Mouse (Mus musculus): ENCODE measurements at regions not wholly inside any gene's neighbourhood (a gene's known extent, or its start where the extent isn't known, plus 50 kb on each side); places are given as distances from the start of the nearest gene placed in this dataset.

DNA sequence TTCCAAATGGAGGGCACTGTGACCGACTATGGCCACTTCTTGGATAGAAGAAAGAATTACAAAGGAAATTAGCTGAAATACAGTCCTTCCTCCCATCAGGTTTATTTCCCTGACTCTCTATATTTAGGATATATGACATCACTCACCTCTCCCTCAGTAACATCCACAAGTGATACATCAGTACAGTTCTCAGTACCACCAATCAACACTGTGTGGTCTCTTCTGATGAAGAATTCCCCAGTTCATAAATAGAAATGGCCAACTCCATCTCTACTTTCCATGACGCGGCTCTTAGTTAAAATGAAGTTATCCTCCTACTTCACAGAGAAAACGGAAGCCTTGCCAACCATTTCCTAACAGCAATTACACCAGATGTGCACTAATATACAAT, 208.3 kb upstream of the Dio2 start:
- no peak for DNase-seq

DNA sequence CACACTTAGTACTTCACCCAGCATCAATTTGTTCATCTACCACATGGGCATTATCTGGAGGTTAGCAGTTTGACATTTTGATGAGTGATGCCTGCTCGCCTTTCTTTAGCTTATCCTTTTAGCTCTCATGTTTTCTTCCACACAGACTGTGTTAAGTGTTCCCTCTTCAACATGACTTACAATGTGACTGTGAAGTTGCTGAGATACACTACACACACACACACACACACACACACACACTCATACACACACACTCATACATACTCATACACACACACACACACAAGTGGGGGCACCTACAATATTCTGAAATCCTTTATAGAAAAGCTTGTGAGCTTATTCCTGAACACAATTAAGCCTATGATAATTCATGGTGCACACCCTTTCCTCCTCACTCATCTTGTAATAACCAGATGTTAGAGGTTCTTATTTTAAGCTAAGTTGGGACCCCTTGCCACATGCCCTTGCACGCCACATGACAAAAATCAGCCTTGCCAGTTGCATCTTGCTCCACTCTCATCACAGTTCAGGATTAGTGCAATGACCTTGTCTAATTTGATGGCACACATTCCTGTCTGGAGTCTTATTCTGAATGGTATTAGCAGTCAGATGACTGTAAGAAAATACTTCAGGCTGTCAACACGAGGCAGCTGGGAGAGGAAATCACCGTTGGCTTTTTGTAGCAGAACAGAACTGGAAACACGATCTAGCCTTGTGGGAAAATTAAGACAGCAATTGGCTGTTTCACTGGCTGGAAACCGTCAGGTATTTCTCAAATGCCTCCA, 207.7 kb upstream of the Dio2 start:
- no peak for DNase-seq

DNA sequence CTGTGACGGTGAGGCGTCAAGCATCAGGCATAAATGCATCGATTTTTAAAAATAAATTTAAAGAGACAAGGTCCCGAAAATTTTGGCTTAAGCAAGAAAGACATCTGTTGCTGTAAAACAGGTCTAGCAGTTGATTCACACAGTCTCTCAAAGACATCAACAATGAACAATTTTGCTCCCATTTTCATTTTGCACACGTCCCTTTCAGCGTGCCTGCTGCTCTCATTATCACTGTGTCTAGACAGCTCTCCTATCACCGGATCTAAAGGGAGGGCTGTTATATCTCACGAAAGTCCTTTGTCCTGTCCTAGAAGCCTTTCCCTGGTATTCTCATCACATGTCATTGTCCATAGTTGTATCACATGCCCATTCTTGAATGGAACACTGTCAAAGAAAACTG, 194.4 kb upstream of the Dio2 start:
- no peak for DNase-seq

DNA sequence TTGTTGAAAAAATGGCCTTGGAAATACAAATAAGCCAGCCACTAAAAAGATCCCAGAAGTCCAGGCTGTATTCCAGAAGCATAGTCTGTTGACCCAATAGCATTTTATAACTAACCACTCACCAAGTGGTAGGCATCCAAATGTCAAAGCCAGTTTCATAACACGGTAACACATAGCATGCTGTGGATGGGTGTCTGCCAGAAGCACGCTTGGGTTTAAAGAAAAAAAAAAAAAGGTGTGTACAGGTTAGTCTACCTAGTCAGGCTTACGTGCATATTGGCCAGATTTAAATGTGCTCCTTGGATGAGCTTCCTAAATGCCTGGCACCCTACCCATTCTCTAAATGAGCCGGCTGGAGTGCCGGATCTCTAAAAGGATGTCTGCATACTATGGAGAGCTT, 194.0 kb upstream of the Dio2 start:
- DNase-seq: peak; percentile 71 to 84

DNA sequence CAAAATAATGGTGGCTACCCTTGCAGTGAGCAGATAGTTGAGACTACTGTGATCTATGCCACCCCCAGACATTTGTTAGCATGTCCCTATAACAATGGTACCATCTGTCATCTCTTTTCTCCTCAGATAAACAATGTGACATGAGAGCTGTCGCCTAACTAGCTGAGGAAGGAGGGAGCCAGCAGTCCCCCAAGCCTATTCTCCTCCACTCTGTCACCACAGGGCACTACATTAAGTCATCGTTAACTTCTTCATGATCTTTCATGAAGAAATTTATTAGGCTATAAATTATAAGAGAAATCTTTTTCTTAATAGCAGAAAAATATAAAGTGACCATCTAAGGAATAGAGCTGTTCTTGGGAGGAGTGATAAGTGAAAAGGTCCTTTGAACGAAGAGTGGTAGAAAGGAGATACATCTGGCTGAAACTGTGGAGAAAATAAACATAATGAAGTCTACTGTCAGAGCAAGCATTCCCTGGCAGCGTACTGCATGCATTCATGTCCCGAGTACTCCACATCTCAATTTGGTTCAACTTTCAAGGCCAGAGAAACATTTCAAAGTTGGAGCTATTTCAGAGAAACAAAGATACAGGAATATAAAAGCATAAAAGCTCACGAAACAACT, 192.0 kb upstream of the Dio2 start:
- no peak for DNase-seq

DNA sequence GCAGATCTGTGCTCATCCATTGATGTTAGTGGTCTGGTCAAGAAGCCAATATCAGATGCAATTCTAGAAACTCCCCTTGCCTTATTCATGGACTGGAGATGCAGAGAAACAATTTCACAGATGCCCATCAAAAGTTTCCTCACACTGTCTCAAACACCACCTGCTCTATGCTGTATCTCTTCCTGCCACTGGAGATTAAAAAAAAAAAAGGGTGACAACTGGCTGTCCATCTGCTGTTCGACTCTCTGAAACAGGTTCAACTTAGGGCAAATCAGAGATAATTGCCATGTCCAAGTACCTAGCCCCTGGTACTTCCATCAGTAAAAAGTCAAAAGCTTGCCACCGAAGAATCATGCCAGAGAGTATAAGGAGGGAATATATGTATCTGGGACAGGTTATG, 185.4 kb upstream of the Dio2 start:
- DNase-seq: no peak

DNA sequence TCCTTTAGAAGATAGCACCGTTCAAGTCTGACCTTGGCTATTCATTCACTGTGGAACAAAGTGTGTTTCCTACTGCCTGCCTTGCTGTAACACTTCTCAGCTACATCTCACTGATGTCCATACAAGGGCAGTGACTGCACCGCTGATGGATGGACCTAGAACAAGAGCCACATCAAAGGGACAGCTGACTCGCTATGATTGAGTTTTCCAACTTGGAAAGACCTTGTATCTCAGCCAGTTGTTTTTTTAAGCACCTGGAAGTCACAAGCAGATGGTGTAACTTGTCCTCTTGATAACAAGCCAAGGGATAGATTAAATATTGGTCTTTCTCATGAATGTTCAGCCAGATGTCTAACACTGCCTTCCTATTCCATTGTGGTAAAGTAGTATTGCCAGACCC, 184.9 kb upstream of the Dio2 start:
- no peak for DNase-seq

DNA sequence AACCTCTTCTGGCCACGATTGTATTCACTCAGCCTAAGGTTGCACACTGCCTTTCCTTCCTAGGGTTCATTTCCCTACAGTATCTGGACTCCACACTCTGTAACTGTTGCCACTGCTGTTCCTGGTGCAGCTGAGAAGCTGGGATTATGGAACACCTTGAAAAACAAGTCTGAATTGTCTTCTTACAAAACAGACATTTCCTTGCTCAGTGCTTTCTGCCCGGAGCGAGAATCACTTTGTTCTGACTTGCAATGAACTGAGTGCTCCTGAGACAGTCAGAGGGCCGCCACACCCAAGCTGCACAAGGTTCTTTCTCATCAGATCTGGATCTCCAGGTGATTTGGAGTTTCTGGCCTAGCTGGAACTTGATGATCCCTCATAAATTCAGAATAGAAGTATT, 183.0 kb upstream of the Dio2 start:
- no peak for DNase-seq

DNA sequence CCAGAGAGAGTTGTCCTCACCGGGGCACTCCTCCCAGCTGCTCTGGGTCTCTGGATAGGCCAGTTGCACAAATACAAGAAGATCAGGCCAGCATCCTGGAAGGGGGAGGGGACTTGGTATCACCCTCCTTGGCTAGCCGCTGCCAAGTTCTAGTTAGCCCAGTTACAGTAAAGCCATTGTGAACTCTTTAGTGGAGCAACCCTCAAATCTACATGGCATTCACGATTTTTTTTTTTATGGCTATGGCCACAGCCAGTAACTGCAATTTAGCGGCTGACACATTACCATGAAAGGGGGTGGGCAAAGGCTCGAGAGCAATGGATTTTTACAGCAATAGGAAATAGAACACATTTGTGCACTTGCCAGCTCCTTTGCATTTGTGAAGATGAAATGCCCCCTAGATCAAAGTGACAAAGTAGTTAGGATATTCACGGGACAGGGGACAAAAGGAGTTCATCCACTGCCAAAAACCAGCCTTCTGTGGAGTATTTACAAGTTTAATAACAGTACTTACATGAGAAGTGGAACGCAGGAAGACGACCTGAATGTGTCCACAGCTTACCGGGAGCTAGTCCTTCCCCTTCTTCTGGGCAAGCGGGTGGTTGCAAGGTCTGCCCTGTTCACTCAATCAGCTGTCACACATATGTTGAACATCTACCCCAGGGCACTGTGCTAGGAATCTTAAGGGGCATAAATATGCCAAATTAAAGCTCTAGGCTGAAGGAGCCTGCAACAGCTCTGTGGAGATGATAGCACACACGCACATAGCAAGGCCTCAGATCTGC, 177.9 kb upstream of the Dio2 start:
- peak in 1 of 2 experiments; percentile 8 for DNase-seq

DNA sequence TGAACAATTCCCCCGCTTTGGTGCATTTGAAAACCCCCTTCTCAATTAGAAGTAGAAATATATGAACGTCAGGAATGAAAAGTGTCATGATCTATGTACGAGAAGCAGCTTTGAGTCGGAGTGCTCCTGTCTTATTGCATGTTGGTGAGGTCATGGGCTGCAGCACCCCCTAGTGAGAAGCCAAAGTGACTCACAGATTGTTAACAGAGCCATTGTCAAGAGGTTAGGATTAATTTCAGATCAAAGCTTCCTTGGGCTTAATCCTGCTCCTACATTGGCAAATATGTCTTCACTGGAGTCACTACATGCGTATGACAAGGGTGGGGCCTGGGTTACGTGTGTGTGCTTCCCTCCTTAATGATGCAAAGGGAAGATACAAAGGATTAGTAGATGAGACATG, 165.8 kb upstream of the Dio2 start:
- peak in 1 of 2 experiments; percentile 10 for DNase-seq

DNA sequence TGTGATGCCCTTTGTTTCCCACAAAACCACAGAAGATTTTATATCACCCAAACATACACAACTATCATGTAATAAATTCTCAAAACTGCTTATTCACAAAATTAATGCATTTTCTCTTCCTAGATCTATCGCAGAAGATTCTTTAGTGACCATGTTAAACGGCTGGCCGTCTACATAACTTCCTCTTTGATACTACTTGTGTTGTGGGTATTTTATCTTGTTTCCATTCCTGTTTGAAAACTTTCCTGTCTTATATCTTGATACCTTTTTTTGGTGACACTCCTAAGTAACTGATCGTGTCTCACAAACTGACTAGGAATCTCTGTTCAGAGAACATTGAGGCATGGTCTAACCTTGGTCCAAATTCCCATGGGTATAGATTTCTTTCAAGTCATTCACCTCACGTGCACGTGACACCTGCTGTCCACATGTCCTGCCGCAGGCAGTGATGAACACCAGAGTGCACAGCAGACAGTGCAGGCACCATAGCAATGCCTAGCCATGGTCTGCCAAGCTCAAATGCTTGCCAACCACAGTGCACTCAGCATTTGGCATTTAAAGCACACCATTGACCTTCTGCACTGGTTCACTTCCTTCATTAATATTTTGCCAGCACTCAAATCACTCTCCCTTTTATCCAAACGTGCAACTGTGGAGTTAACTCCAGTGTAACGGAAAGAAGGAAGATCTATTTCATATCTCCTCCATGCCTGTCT, 155.6 kb upstream of the Dio2 start:
- DNase-seq: no peak

DNA sequence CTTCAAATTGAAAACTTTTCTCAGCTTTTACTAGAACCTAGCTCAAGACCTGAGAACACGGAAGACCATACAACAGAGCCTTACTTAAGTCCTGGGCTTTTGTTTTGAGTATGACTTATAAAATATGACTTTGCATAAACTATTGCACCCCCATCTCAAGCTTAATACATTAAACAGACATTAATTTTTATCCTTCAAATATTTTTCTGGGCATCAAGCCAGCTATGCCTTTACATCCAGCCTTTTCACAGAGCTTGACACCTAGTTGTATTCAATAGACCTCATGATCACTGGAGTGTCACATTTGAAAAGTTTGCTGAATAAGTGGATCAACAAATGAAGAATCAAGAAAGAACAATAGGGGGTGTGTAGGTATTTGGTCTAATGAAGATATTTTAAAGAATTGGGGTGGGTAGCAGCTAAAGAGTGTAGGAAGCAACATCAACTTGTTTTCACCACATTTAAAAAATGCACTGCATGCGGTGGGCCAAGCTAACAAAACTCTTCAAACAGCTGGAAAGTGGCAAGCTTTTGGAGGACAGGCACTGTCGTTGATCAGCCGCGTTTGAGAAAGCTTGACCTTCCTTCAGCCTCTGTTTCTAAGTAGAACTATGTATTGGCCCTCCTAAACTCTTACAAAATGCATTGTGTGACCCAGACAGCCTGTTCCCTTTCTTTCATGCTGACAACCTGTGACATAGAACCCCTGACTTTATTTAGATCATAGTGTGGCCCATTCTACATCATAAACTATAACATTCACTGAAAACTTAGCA, 138.2 kb upstream of the Dio2 start:
- no peak for DNase-seq

DNA sequence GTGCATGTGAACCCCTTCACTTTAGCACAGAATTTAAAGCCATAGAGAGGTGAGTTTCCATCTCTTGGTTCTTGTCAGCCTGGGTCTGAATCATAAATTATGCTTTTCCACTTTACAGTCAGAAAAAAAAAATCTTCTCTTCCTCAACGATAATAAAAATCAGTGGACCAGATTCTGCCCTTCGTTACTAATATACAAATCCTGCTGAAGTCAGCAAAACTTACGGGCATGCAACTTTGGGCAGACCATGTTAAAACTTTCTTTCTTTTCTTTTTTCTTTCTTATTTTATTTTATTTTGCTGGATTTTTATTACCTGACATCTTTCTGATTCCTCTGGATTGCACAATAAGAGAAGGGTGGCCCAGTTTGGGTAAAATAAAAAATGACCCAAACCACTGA, 136.6 kb upstream of the Dio2 start:
- DNase-seq: no peak

DNA sequence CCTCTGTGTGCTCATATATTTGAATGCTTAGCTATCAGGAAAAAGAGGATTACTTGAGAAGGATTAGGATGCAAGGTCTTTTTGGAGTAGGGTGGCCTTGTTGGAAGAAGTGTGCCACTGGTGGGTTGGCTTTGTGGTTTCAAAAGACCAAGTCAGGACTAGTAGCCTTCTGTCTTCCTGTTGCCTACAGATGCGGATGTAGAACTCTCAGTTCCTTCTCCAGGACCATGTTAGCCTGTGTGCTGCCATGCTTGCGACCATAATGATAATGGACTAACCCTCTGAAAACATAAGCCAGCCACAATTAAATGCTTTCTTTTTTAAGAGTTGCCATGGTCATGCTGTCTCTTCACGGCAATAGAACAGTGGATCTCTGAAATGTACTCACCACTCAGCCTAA, 135.7 kb upstream of the Dio2 start:
- no peak for DNase-seq

DNA sequence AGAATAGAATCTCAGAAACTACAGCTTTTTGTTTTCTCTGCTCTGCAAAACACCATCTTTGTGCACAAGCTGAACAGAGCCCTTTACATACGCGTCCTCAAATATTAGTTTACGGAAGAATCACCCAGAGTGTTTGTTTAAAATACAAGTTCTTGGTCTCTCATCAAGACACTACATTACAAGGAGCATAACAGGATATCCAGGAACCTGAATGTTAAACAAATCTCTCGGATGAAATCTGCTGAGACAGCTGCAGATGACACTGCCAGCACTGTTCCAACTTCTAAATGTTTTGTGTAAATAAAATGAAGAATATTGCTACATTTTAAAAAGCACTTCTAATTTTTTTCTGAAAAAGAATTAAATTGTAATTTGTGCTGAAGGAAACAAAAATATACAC, 128.4 kb upstream of the Dio2 start:
- no peak for DNase-seq

DNA sequence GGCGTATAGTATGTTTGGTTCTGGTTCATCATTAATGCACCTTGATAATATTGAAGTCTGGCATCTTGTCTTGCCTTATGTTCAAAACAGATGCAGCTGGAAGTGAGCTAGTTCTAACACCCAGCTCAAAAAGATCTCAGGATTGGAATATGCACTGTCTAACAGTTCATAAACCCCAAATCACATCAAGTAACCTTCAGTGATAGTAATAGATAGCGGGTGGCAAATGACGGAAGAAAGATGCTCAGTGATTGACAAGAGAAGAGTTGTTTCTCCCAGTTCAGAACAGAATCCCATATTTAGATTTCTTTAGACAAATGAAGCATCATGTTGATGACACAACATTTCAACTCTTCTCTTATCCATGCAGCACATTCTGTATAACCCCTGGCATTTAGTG, 124.4 kb upstream of the Dio2 start:
- DNase-seq: no peak

DNA sequence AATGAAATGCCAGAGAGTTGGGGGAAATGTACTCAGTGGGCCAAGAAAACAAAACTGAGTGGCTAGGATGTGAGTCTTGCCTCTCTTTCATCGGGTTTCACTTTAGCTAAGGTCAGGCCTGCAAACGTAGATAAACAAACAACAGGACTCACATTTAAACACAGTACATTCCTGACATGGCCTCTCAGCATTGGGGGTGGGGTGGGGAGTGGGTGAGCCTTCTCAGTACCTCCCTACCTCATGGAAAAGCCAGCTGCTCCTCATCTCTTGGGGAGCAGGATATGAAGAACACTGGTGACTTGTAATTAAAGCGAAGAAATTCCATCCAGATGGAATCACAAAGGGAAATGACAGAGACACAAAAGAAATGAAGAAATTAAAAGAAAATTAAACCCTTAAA, 119.5 kb upstream of the Dio2 start:
- no peak for DNase-seq

DNA sequence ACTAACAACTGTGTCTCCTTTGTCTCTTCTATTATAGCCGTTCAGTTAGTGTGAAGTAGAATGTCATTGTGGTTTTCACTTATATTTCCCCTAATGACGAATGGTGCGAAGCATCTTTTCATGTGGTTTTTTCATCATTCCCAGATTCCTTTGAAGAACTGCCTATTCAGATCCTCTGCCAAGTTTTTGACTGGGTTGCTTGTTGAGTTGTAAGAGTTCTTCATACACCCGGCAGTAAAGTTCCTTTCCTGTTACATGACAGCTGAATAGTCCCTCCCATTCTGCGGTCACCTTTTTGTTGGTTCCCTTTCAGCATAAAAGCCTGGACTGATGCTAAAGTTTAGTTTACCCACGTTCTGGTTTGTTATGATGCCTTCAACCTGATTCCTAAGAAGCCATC, 72.4 kb upstream of the Dio2 start:
- DNase-seq: no peak

DNA sequence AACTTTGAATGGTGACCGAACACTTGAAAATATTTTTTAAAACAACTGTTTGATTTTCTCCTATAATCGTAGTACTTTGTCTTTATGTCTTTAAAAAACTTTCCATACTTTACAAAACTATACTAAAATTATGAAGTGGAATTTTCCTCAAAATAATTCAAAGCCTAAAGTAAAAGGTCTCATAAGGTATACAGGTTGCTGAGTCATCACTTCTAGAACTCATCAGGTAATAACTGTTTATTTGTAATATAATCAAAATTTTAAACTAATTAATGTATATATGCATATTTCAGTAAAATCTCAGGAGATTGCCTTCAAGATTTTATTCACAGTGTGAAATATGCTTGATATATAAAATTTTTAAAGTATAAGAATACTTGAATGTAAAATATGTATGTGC, 52.3 kb upstream of the Dio2 start:
- DNase-seq: no peak
